Mouse (Mus musculus): ENCODE measurements around the gene Casp8.
"Not testable (repeated sequence)": the region's sequence is repeated elsewhere in the genome, so short reads cannot be mapped to it uniquely, and the experiment has no call there.

Gene Casp8

GRCm38 (mm10) chr1:58795291-58796058 lies at the start of gene Casp8:
Gene Casp8 (plus strand): TSS chr1:58795374.
- peak; percentile 58; the same call in 1 of the 2 replicates for ATAC-seq (ENCODE audit: insufficient number of reproducible peaks, low FRiP score, low TSS enrichment)

- peak; percentile 70 for ATAC-seq (ENCODE audit: insufficient number of reproducible peaks, low FRiP score, low TSS enrichment)
These were observed 48.3 kb upstream of the Casp8 start for GRCm38 (mm10) chr1:58746880-58747279.

- no peak for ATAC-seq (ENCODE audit: insufficient number of reproducible peaks, low FRiP score, low TSS enrichment)
These were observed 35.7 kb upstream of the Casp8 start for GRCm38 (mm10) chr1:58759451-58759850.

GRCm38 (mm10) chr1:58760581-58760980 lies 34.6 kb upstream of the Casp8 start:
- no peak for ATAC-seq (ENCODE audit: insufficient number of reproducible peaks, low FRiP score, low TSS enrichment)

- ATAC-seq (ENCODE audit: insufficient number of reproducible peaks, low FRiP score, low TSS enrichment) = not testable (repeated sequence)
These were observed 33.5 kb upstream of the Casp8 start for GRCm38 (mm10) chr1:58761391-58762275.

- ATAC-seq (ENCODE audit: insufficient number of reproducible peaks, low FRiP score, low TSS enrichment) = no peak
These were observed 32.6 kb upstream of the Casp8 start for GRCm38 (mm10) chr1:58762576-58762975.

GRCm38 (mm10) chr1:58766446-58766845 lies 28.7 kb upstream of the Casp8 start:
- ATAC-seq (ENCODE audit: insufficient number of reproducible peaks, low FRiP score, low TSS enrichment) = not testable (repeated sequence)

GRCm38 (mm10) chr1:58769136-58769535 lies 26.0 kb upstream of the Casp8 start:
- no peak for ATAC-seq (ENCODE audit: insufficient number of reproducible peaks, low FRiP score, low TSS enrichment)

- ATAC-seq (ENCODE audit: insufficient number of reproducible peaks, low FRiP score, low TSS enrichment) = no peak
These were observed 25.5 kb upstream of the Casp8 start for GRCm38 (mm10) chr1:58769701-58770100.

GRCm38 (mm10) chr1:58770111-58770720 lies 25.0 kb upstream of the Casp8 start:
- ATAC-seq (ENCODE audit: insufficient number of reproducible peaks, low FRiP score, low TSS enrichment) = no peak

GRCm38 (mm10) chr1:58772084-58772483 lies 23.1 kb upstream of the Casp8 start:
- no peak for ATAC-seq (ENCODE audit: insufficient number of reproducible peaks, low FRiP score, low TSS enrichment)

- ATAC-seq (ENCODE audit: insufficient number of reproducible peaks, low FRiP score, low TSS enrichment) = no peak
These were observed 21.9 kb upstream of the Casp8 start for GRCm38 (mm10) chr1:58773280-58773679.

GRCm38 (mm10) chr1:58773905-58774304 lies 21.3 kb upstream of the Casp8 start:
- ATAC-seq (ENCODE audit: insufficient number of reproducible peaks, low FRiP score, low TSS enrichment) = no peak

- ATAC-seq (ENCODE audit: insufficient number of reproducible peaks, low FRiP score, low TSS enrichment) = no peak
These were observed 19.8 kb upstream of the Casp8 start for GRCm38 (mm10) chr1:58775361-58775760.

GRCm38 (mm10) chr1:58777583-58777982 lies 17.6 kb upstream of the Casp8 start:
- no peak for ATAC-seq (ENCODE audit: insufficient number of reproducible peaks, low FRiP score, low TSS enrichment)

GRCm38 (mm10) chr1:58778226-58778625 lies 16.9 kb upstream of the Casp8 start:
- ATAC-seq (ENCODE audit: insufficient number of reproducible peaks, low FRiP score, low TSS enrichment) = no peak

- no peak for ATAC-seq (ENCODE audit: insufficient number of reproducible peaks, low FRiP score, low TSS enrichment)
These were observed 8.9 kb upstream of the Casp8 start for GRCm38 (mm10) chr1:58786276-58786675.

GRCm38 (mm10) chr1:58788410-58788809 lies 6.8 kb upstream of the Casp8 start:
- no peak for ATAC-seq (ENCODE audit: insufficient number of reproducible peaks, low FRiP score, low TSS enrichment)

- no peak for ATAC-seq (ENCODE audit: insufficient number of reproducible peaks, low FRiP score, low TSS enrichment)
These were observed 469 bp upstream of the Casp8 start for GRCm38 (mm10) chr1:58794705-58795104.

- no peak for ATAC-seq (ENCODE audit: insufficient number of reproducible peaks, low FRiP score, low TSS enrichment)
These were observed 837 bp downstream of the Casp8 start for GRCm38 (mm10) chr1:58796059-58796363.

GRCm38 (mm10) chr1:58796853-58797252 lies 1.7 kb downstream of the Casp8 start:
- no peak for ATAC-seq (ENCODE audit: insufficient number of reproducible peaks, low FRiP score, low TSS enrichment)

Measured in cerebellum, adult (tissue).